Mouse (Mus musculus) kidney, postnatal 4 days (tissue): ENCODE results near the gene Gpr153.

Experiments used
- DNase-seq, 2 experiments: peaks; one replicate each; pipeline ENCODE4 v3.0.0; 2021; ENCODE audit warnings: mixed read lengths in 2 of 2

Gpr153 gene

DNA sequence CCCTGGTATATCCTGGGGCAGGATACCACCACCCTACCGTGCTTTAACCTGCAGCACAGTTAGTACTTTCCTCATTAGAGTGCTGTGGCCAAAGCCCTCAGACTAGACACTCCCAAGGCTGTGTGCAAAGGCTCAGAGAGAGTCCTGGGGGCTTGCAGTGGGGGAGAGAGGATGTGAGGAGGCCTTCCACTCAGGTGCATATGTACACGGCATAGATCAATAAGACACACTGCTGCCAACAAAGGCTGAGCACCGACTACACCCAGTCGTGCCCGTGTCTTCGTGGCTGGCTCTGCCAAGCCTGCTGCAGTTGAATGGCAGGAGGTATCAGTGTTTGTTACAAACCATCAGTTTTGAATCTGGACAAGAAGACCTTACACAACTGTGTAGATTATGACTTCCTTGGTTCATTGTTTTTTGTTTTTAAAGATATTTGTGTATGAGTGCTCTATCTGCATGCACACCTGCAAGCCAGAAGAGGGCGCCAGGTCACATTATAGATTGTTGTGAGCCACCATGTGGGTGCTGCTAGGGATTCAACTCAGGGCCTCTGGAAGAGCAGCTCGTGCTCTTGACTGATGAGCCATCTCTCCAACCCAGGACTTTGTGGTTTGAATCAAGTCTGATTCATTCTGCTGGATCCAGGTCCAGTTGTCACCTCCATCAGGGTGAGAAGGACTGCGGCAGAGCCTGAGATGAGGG, 9.0 kb upstream of the Gpr153 start:
- DNase-seq: no peak

DNA sequence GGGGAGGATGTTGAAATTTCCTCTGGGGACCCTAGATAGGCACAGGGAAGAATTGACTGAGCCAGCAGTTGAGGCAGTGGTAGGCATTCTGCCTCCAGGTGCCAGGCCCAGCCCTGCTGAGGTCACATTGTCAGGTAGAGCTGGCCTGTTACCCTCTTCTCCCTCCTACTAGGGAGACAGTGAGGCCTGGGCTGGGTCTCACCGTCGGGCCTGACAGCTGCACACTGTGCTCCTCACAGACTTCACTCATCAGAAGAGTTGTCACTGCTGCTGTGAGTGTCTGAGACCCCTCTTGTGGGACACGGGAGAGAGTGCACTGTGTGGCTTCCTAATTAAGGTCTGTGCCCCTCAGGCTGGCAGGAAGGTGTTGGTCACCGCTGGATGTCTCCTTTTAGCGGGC, 8.2 kb upstream of the Gpr153 start:
- DNase-seq: no peak

DNA sequence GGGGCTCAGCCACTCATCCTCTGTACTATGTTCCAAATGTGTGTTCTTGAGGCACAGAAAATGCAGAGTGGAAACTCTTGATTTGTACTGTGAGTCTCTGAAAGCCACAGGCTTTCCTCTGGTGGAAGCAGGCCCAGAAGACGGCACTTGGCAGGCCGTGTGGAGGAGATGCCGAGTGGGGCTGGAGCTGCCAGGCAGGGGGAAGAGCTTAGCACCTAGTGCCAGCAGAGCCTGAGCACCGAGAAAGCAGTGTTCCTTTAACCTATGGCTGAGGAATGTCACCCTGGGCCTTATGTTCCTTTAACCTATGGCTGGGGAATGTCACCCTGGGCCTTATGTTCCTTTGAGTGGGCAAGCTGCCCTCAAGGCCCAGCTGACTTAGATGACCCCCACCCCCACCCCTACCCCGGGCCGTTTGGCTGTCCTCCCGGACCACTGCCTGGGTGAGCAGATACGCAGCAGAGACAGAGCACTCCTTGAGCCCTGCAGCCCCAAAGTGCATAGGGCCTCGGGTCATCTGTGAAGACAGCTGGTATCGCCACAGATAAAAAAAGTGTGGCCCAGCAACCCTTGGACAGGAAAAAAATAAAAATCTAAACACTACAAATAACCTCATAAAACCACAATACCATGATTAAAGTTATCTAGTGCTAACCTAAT, 7.7 kb upstream of the Gpr153 start:
- DNase-seq: no peak

DNA sequence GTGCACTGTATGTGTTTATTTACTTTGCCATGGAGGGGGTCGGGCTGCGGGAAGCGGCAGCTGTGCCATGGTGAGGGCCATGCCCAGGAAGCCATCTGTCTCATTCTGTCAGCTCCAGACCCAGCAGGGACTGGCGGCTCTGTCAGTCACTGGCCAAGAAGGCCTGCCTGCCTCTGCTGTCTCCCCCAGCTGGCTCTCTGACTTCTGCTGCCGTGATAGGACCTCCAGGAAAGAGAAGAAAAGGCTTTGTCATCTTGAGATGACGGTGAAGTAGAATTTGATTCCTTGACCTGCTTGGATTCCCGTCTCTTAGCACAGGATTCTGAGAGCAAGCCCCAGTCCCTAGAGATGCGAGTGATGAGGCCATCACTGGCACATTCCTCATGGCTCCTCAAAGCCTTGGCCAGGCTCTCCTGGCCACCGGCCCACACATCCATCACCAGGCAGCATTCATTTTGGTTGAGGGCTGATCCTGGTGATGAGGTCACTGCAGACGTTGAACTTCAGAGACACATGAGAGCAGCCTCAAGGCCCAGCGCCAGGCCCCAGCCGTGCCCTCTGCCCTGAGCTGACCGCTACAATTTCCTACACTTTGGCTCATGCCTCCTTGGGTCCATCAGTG, 6.2 kb upstream of the Gpr153 start:
- DNase-seq: no peak

DNA sequence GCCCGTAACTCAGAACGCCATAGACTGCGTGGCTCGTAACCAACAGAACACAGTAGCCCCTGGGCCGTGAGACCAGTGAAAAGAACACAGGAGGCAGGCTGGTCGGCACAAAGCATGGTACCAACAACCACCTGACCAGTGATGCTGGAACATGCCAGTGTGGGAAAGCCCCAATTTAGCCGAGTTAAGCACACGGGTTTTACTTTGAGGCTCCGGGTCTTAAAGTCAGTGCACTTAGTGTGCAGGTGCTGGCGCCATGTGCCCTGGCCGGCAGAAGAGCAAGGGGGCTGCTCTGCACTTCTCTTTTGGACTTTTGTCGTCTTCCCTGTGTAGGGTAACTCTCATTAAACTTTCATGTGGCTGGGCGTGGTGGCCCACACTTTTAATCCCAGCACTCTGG, 4.1 kb upstream of the Gpr153 start:
- no peak for DNase-seq

DNA sequence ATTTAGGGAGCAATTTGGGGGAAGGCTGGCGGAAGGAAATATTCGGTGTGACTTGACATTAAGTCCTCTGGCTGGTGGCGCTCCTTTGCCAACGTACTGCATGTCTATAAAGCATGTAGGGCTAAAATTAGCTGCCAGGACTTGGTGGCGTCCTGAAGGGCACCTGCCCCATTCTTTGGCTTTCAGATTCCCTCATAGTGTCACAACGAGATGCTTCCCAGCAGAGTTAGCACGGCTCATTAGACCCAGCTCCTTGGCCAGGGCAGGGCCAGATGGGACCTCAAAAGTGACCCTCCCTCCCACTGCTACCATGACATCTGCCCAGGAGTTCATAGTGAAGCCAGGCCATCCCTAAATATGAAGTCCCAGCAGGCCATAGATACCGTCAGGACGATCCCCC, 3.4 kb upstream of the Gpr153 start:
- DNase-seq: no peak

DNA sequence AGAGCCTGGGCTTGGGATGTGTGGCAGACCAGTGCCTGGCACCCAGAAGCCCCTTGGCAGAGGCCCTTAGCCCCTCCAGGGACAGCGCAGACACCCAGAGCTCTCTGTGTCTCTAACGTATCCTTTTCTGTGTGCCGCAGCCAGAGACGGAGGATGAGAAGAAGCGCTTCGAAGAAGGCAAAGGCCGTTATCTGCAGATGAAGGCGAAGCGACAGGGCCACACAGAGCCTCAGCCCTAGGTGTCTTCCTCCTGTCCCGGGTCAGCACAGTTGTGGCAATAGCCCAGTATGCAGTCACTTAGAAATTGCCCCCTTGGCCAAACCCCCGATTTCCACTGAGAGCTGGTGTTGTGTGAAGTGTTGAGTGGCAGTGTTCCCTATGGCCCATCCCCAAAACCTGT, 2.7 kb upstream of the Gpr153 start:
- DNase-seq: no peak

DNA sequence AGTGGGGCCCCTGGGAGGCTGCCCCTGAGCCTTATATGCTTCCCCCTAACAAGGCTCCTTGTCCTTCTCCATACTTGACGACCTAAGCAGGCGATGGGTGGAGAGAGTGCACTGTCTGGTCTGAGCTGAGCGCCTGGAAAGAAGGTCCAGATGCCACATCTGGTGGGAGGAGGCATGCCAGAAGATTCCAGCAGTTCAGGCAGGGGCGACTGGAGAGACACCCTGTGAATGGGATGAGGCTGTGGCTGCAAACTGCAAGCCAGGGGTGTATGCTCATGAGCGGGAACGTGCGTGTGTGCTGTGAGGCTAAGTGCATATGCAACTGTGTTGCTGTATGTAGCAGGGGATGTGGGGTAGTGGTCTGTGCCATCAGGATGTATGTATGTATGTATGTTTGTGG, 2.0 kb upstream of the Gpr153 start:
- DNase-seq: no peak

DNA sequence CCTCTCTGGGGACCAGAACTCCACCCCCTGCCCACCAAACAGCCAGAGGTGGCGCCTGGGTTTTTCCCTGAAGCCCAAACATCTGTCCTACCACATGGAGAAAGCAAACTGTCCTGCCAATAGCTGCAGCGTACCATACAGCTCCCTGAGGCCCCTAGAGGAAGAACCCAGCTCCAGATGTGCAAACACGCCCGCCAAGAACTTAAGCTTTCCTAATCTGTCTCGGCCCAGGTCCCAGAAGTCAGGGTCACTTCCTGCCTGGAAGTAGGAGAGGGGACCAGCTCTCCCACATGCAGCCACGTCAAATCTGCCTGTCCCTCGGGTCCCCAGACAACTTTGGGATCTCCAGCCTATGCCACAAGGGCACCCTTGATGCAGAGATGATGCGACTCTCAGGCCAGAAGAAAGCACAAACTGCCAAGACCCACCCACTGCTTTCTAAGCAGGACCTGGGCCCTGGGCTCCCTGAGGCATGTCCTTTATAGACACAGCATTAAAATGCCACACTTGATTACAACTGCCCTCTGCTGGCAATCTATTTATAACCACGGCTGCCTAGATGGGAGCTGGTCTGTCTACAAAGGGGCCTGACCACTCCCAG, 1.5 kb upstream of the Gpr153 start:
- peak; percentile 71 to 79 for DNase-seq

DNA sequence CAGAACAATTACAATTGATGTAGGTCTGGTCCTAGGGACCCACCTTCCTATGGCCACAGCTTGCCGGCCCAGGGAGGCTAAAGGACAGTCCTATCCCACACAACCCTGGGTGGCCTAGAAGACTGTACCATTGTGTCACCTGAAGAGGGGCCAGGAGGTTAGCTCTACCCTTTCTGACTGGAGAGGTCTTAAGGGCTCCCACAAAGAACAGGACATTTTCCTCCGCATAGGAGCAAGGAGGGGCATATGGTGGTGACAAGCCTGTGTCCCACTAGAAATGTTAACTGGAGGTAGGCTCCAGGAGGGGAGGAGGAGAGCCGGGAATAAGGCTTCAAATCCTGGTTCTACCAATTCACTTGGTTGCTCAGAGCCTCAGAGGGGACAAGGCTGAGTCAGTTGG, 841 bp upstream of the Gpr153 start:
- no peak for DNase-seq

DNA sequence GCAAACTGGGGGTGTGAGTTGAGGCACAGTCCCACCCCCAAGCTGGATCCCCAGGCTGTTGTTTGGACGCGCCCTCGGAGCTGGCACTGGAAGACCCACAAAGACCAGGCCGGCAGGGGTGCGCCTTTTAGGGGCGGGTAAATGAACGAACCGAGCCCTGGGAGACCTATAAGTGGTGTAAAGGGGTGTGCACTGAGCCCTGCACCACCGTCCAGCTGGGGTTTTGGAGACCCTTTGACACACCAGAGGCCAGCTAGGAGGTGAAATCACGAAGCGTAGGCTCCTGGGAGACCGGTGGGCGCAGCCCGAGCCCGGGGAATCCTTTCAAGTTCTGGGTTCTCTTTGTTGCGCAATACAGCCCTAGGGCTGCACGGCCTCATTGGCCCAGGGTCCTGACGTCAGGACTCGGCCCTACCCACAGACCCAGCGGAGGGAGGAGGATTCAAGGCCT, 674 bp downstream of the Gpr153 start:
- peak; percentile 49 to 68 for DNase-seq

DNA sequence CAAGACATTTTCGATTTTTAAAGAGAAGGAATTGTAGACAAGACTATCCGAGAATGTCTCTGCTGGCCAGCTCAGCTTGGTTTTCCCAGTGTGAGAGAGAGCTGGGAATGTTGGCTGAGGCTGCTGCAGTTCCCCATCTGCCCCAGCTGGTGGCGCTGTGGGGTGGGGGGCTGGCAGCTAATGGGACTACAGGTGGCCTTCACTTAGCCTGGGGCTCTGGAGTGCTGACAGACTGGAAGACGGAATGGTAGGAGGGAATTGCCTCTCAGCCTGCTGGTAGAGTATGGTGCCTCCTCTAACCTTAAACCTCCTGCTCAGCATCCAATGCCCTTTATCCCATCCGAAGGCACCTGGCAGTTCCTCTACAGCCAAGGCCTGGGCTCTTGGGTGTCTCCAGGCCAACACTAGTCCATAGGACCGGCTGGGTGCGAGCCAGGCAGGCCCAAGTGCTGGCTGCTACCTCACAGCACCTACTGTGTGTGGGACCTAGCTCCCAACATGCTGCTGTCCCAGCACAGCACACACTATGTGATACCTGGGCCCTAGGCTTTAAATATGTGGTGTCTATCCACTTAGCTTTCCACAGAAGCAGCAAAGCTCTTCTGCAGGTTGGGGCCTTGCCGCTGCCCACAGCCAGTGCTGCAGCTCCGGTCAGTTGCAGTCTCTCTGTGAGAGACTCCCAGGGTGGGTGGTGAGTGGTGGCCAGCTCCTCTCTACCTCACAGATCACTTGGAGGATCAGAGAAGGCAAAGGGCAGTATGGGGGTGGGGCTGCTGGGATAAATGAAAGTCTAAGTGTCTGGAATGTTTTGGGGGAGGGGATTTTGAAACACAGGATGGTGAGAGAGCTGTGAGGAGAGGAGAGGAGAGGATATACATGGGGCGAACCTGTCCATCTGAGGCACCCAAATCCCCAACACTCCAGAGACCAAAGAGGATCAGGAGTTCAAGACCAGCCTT, 2.6 kb downstream of the Gpr153 start:
- DNase-seq: peak; percentile 59 to 64

DNA sequence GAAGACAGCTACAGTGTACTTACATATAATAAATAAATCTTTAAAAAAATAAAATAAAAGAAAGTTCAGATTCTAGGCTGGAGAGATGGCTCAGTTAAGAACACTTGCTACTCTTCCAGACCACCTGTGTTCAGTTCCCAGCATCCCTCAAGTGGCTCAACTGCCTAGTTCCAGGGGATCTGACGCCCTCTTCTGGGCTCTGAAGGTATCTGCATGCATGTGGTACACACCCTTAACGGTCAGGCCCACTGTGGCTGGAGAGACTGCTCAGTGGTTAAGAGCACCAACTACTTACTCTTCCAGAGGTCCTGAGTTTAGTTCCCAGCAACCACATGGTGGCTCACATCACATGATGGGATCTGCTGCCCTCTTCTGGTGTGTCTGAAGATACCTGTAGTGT, 3.9 kb downstream of the Gpr153 start:
- DNase-seq: no peak

DNA sequence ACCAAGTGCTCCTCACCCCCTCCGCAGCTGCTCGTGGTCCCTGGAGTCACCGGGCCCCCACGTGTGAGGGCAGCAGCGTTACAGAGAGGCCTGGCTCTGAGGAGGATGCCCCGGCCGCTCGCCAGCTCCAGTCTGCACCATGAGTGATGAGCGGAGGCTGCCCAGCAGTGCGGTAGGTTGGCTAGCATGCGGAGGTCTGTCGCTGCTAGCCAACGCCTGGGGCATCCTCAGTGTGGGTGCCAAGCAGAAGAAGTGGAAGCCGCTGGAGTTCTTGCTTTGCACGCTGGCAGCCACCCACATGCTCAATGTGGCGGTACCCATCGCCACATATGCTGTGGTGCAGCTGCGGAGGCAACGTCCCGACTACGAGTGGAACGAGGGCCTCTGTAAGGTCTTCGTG, 5.0 kb downstream of the Gpr153 start:
- no peak for DNase-seq

DNA sequence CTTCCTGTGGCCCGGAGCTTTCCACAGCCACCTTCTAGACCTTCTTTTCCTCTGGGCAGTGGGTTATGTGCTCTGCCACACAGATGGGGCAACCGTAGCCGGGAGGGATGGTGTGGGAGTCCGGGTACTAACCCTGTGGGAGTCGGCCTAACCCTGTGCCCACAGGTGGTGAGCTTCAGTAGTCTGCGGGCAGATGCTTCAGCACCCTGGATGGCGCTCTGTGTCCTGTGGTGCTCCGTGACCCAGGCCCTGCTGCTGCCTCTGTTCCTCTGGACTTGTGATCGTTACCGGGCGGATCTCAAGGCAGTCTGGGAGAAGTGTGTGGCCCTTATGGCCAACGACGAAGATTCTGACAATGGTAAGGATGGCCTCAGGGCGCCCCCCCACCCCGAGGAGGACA, 7.6 kb downstream of the Gpr153 start:
- peak in 1 of 2 experiments; percentile 64 for DNase-seq

DNA sequence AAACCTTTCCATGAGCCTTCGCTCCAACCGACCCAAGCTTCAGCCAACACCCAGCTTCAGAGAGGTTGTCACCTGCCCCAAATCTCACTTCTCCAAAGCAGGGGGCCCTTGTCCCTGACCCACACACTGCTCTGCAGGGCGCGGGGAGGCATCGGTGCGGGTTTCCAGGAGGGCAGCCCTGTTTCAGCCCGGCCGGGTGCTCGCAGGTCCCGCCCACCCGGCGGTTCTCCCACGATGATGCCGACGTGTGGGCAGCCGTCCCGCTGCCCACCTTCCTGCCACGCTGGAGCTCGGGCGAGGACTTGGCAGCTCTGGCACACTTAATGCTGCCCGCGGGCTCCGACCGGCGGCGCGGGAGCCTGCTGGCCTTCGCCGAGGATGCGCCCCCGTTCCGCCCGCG, 8.7 kb downstream of the Gpr153 start:
- no peak for DNase-seq

DNA sequence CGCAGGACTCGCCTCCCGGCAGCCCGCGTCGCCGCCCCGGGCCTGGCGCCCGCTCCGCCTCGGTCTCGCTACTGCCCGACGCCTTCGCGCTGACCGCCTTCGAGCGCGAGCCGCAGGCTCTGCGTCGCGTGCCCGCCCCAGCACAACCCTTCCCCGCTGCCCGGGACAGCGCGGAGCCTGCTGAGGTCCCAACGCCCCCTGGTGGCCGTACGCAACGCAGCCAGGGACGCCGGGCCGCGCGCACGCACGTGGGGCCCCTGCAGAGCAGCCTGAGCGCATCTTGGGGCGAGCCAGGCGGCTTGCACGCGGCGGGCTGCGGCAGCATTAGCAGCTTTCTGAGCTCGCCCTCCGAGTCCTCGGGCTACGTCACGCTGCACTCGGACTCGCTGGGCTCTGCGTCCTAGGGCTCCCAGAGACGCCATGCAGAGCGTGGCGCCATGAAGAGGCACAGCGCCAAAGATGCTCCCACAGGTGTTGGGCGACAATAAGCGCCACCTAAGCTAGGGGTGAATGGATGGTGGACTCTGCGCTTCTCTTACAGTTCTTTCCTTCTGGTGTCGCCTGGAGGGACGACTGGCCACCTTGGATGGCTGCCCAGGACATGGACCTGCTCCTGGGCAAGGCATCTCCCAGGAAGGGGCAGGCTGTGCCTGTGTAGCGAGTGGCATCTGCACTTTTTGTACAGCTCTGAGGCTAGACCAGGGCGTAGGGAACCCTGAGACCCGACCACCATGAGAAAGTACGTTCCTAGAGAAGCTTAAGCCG, 9.3 kb downstream of the Gpr153 start:
- peak; percentile 92 to 93 for DNase-seq

DNA sequence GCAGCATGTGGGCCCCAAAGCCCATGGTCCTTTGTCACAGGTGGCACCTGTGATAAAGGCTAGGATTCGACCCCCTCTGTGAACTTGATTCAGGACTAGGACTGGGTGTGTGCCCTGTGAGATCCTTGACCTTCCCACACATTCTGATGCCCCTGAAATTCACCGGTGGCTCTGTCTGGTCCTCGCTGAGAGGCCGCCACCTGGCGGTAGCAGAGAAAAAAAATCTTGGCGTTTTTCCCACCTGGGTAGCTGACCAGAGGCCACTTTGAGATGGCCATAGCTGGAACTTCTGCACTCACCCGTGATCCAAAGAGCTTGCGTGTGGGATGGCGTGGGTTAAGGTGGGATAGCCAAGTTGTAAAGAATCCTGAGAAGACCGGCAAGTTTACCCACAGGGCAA, 11.5 kb downstream of the Gpr153 start:
- DNase-seq: peak; percentile 72 to 80

DNA sequence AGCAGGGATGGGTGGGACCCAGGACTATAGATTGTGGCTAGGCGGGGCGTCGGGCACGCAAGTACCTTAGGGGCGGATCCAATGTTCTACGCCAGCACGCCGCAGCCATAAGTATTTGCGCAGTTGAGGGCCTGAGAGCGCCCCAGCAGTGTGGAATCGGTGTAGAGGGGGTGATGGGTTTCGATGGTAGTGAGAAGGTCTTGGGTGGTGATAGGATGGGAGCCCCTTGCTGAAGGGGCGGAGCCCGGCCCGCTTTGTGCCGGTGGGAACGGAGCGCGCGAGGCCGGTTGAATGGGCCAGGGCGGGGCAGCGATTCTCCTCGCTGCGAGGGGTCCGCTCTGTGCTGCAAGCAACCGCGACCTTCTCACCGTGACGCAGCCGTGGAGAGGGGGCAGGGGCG, 12.2 kb downstream of the Gpr153 start:
- no peak for DNase-seq

DNA sequence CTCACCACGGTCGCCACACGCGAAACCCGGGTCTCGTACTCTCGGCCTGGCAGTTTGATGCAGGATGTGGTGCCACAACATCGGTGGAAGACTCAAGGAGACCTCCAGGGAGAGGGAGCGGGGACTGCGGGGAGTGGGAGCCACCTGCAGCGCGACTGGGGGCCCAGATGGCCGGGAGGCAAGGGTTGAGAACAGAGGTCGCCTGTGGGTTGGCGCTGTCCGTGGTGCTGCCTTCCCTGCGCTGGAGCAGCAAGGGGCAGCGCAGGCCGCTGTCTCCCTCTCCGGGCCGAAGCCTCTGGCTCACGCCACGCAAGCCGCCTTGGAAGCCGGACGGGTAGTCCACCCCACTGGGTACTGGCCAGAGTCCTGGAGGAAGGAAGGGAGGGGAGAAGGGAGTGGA, 12.9 kb downstream of the Gpr153 start:
- DNase-seq: peak; percentile 92

DNA sequence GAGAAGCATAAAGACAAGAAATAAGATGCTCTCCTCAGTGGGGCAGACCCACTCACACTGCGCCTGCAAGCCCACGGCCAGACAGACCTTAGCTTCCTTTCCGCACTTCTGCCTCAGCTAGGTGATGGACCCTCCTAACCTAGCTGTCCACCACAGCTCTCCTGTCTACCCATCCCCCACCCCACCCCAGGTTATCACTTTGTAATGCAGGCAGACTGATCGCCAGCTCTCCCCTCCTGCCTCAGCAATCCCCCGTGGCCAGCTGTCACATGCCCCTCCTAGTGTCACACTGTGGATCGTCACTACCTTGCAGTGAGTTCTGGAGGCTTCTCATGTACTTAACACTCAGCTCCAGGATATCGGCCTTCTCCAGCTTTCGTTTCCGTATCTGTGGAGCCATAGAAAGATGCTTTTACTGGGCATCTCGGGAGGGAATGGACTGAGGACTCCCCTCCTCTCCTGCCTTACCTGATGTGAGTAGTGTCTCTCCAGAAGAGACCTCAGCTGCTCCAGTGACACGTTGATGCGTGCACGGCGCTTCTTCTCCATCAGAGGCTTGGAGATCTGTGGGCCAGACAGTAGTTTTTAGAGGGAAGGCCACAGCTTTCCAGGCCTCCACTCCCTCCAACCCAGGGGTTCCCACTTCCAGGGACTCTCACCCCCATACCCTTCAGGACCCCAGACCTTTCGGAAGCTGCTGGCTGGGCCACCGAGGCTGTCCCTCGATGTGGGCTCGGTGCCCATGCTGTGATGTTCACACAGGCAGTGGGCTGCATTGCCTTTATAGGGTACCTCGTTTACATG, 13.5 kb downstream of the Gpr153 start:
- DNase-seq: no peak
